Mouse (Mus musculus) megakaryocyte, embryonic 14.5 days (primary cell): ENCODE measurements around the gene Patj.

Experiments
- FLI1 ChIP-seq: IDR thresholded peaks from 2 replicates; pipeline ENCODE4 v1.6.1; 2012; ENCODE audit warnings: low read length, inconsistent platforms, mixed read lengths
- GATA1 ChIP-seq: IDR thresholded peaks from 3 replicates; pipeline ENCODE4 v1.6.1; 2012; ENCODE audit warnings: mixed read lengths, low read length, inconsistent platforms, borderline replicate concordance

DNA sequence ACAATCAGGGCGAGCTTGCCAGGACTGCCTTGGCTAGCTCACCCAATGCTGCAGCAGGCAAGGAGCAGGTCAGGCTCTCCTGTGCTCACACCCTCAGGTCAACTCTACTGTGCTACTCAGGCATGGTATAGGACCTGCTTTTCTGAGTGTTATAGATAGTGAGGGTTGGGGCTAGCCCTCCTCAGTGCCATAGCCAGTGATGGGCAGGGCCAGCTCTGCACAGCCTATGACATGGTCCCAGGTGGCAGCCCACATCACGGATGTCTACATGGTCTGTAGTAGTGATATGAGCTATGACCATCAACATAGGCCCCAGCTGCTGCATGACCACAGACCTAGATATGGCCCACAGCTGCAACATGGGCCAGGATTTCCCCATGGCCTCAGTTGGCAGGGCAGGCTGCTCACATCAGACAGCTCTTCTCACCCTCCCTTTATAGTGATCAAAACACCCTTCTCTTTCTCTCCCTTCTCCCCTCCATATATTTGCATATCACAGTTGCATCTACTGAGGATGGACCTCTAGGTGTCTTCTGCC lies 66.3 kb downstream of the Patj start:
- no peak for TF ChIP-seq GATA1
- TF ChIP-seq FLI1 = no peak
